Mouse (Mus musculus): ENCODE measurements around the gene Orc5.

GRCm38 (mm10) chr5:22587492-22587891, 37.3 kb upstream of the Orc5 start:
- TF ChIP-seq POLR2A (IDR thresholded peaks at IDR 0.05; ENCODE audit: control insufficient read depth, low read depth, low read length) (no peak), CTCF (IDR thresholded peaks at IDR 0.05; ENCODE audit: control insufficient read depth, insufficient read depth, insufficient replicate concordance, low read depth, low read length) (no peak)
